Mouse (Mus musculus) liver, embryonic 12.5 days (tissue): ENCODE measurements around the gene Gucy1b2. TPM values are rescaled to one million over a fixed set of nuclear protein-coding genes. Genes with fewer than 3 reads are reported as not detected.

ENCODE experiments used
- ATAC-seq: fragments of 200-750 bp; cut with Nextera tagmentation; 2 replicates; pipeline ENCODE4 v1.8.0; 2017; ENCODE audit warnings: moderate number of reproducible peaks, mild to moderate bottlenecking, moderate library complexity
- H3K27ac ChIP-seq: fragments of 300-500 bp; sonication (generic); 2 replicates; pipeline ENCODE4 v1.5.1; 2016; ENCODE audit warnings: mild to moderate bottlenecking
- H3K27me3 ChIP-seq: fragments of 300-500 bp; sonication (generic); replicated peaks from 2 replicates; pipeline ENCODE4 v1.6.1; 2016; ENCODE audit warnings: mild to moderate bottlenecking, moderate library complexity
- H3K36me3 ChIP-seq: fragments of 300-500 bp; sonication (generic); 2 replicates; pipeline ENCODE4 v1.6.1; 2016; ENCODE audit warnings: mild to moderate bottlenecking, moderate library complexity
- H3K4me1 ChIP-seq: fragments of 300-500 bp; sonication (generic); 2 replicates; pipeline ENCODE4 v1.6.1; 2016
- H3K4me2 ChIP-seq: fragments of 300-500 bp; sonication (generic); 2 replicates; pipeline ENCODE4 v1.6.1; 2016; ENCODE audit warnings: mild to moderate bottlenecking, moderate library complexity
- H3K4me3 ChIP-seq: fragments of 300-500 bp; sonication (generic); 2 replicates; pipeline ENCODE4 v1.5.1; 2016; ENCODE audit warnings: mild to moderate bottlenecking, moderate library complexity
- H3K9ac ChIP-seq: fragments of 300-500 bp; sonication (generic); 2 replicates; pipeline ENCODE4 v1.6.1; 2016; ENCODE audit warnings: mild to moderate bottlenecking, moderate library complexity
- H3K9me3 ChIP-seq: fragments of 300-500 bp; sonication (generic); replicated peaks from 2 replicates; pipeline ENCODE4 v1.6.1; 2016; ENCODE audit warnings: mild to moderate bottlenecking, moderate library complexity
- WGBS: fragments of 180-500 bp; shearing (Covaris S2); methylation state at CpG from one replicate; pipeline ENCODE4 v1.1.7; 2016; ENCODE audit not compliant: insufficient replicate concordance; 5-methylcytosine and 5-hydroxymethylcytosine counted together
- polyA plus RNA-seq: library from polyadenylated mRNA; unstranded; fragments of >200 nt; fragmentation: Nextera tagmentation; extraction: Ambion mirVana; gene quantifications from 2 replicates; pipeline ENCODE4 v1.2.1, GENCODE M21; 2016

Gene Gucy1b2
- polyA plus RNA-seq = not detected in 2 replicates

DNA sequence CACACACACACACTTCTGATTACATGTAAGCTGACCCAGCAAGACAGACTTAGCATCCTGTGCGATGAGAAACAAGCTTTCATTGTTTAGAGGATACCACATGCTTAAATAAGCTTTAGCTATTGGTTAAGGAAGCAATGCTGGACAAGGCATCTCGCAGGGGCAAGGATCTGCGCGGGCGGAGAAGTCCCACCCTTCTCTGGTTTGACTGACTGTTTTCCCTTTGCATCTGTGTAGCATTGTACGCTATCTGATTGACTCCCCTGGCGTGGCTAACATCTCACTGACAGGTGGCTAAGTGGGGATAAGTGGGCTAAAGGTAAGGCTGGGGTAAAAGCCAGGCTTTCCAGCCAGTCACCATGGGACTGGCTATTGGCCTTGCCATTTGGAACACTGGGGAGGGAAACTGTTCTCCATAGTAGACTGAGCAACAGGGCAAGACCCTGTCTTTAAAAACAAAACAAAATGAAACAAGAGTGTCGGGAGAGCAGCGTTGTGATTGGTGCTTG lies at the start of gene Gucy1b2:
Gene Gucy1b2, minus strand, starts transcription at position 51 of the 509 bp plus-strand sequence.
- ATAC-seq = no peak
- Histone ChIP-seq H3K27me3 (no peaks in the 10 kb centered on the region), H3K9me3 (no peaks in the 10 kb centered on the region), H3K9ac (no peak within 1 kb of the TSS), H3K4me1 (no peaks in the 10 kb centered on the region; the same call in 1 of the 2 replicates), H3K36me3 (no peaks in the 10 kb centered on the region), H3K27ac (no peak within 1 kb of the TSS), H3K4me3 (no peak within 1 kb of the TSS), H3K4me2 (no peak within 1 kb of the TSS)
- 60% methylated on average over 9 of the region's 9 CpGs for WGBS

- Histone ChIP-seq H3K27me3 (no peaks in the 10 kb centered on the region), H3K27ac (no peak overlapping the region), H3K4me2 (no peak overlapping the region), H3K36me3 (no peaks in the 10 kb centered on the region), H3K9ac (no peak overlapping the region), H3K4me3 (no peak overlapping the region), H3K4me1 (no peaks in the 10 kb centered on the region), H3K9me3 (no peaks in the 10 kb centered on the region)
- ATAC-seq = no peak
- WGBS = 62% methylated on average over 7 of the region's 7 CpGs
Observed at GRCm38 (mm10) chr14:62497391-62497790, 41.3 kb upstream of the Gucy1b2 start.

- no peak overlapping the region for H3K4me2 ChIP-seq
- no peak overlapping the region for H3K27ac ChIP-seq
- no peaks in the 10 kb centered on the region for H3K36me3 ChIP-seq
- no peak for ATAC-seq
- 42% methylated on average over 1 of the region's 1 CpGs for WGBS
- no peak overlapping the region for H3K9ac ChIP-seq
- H3K9me3 ChIP-seq = no peaks in the 10 kb centered on the region
- H3K4me1 ChIP-seq = no peaks in the 10 kb centered on the region
- H3K4me3 ChIP-seq = no peak overlapping the region
- no peaks in the 10 kb centered on the region for H3K27me3 ChIP-seq
Observed at GRCm38 (mm10) chr14:62496501-62496900, 40.4 kb upstream of the Gucy1b2 start.

- 64% methylated on average over 5 of the region's 5 CpGs for WGBS
- no peaks in the 10 kb centered on the region for H3K9me3 ChIP-seq
Observed at GRCm38 (mm10) chr14:62493456-62493855, 37.4 kb upstream of the Gucy1b2 start.

GRCm38 (mm10) chr14:62492196-62492850 lies 36.2 kb upstream of the Gucy1b2 start:
- WGBS = 34% methylated on average over 16 of the region's 16 CpGs
- Histone ChIP-seq H3K4me2 (no peak overlapping the region), H3K9ac (no peak overlapping the region), H3K4me1 (no peaks in the 10 kb centered on the region), H3K27me3 (no peaks in the 10 kb centered on the region; the same call in 1 of the 2 replicates), H3K27ac (no peak overlapping the region), H3K4me3 (no peak overlapping the region), H3K9me3 (no peaks in the 10 kb centered on the region), H3K36me3 (no peaks in the 10 kb centered on the region)
- no peak for ATAC-seq

More at GRCm38 (mm10) chr14:62493456-62493855, 37.4 kb upstream of the Gucy1b2 start:
- Histone ChIP-seq H3K27me3 (no peaks in the 10 kb centered on the region; the same call in 1 of the 2 replicates), H3K36me3 (no peaks in the 10 kb centered on the region), H3K4me3 (no peak overlapping the region), H3K9ac (no peak overlapping the region), H3K4me2 (no peak overlapping the region), H3K4me1 (no peaks in the 10 kb centered on the region), H3K27ac (no peak overlapping the region)
- ATAC-seq = no peak

- Histone ChIP-seq H3K4me3 (no peak overlapping the region), H3K9me3 (no peaks in the 10 kb centered on the region), H3K27ac (no peak overlapping the region), H3K27me3 (no peaks in the 10 kb centered on the region; the same call in 1 of the 2 replicates), H3K36me3 (no peaks in the 10 kb centered on the region), H3K9ac (no peak overlapping the region), H3K4me2 (no peak overlapping the region), H3K4me1 (no peaks in the 10 kb centered on the region)
- ATAC-seq = no peak
- 75% methylated on average over 7 of the region's 7 CpGs for WGBS
Observed at GRCm38 (mm10) chr14:62488270-62488669, 32.2 kb upstream of the Gucy1b2 start.

DNA sequence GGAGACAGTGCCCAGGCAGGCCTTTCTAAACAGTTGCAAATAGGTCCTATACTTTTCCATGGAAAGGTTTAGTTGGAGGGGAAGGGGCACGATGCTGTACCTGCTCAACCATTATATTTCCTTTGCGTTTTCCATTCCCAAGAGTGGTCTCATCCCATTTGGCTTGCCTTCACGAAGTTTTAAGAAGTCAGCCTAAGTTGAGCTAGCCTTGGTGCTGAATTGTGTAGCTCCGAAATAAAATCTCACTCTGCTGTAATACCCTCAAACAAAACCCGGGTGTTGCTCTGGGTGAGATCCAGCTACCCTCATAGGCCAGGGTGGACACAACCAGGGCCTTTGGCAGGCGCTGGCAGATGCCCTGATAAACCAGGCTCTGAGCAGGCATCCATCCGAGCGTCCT lies 25.3 kb upstream of the Gucy1b2 start:
- Histone ChIP-seq H3K9me3 (no peaks in the 10 kb centered on the region), H3K9ac (no peak overlapping the region), H3K4me2 (no peak overlapping the region), H3K4me3 (no peak overlapping the region), H3K36me3 (no peaks in the 10 kb centered on the region), H3K27me3 (no peaks in the 10 kb centered on the region), H3K27ac (no peak overlapping the region), H3K4me1 (no peaks in the 10 kb centered on the region)
- 36% methylated on average over 8 of the region's 8 CpGs for WGBS
- ATAC-seq = no peak

- Histone ChIP-seq H3K9ac (no peak overlapping the region), H3K27ac (no peak overlapping the region), H3K9me3 (no peaks in the 10 kb centered on the region), H3K4me1 (no peaks in the 10 kb centered on the region), H3K4me2 (no peak overlapping the region), H3K4me3 (no peak overlapping the region), H3K27me3 (no peaks in the 10 kb centered on the region), H3K36me3 (no peaks in the 10 kb centered on the region)
- ATAC-seq = no peak
- 46% methylated on average over 6 of the region's 6 CpGs for WGBS
Observed at GRCm38 (mm10) chr14:62479395-62479794, 23.3 kb upstream of the Gucy1b2 start.

DNA sequence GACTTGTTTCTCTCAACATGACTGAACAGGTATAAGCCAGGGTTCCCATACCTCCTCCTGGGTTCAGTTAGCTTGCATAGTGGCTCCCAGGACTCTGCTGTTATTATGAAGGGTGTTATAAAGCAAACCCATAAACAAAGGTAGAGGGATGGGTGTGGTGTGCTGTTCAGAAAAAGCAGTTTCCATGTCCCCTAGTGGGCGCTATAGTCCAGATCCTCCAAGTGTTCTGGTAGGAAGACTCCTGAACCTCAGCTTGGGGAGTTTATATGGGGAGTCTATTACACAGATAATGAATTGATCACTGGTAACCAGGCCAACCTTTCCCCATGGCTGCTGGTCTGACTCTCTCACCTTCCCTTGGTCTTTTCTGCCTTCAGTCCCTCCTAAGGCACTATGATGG lies 18.4 kb upstream of the Gucy1b2 start:
- Histone ChIP-seq H3K36me3 (no peaks in the 10 kb centered on the region), H3K4me3 (no peak overlapping the region), H3K27me3 (no peaks in the 10 kb centered on the region), H3K9me3 (no peaks in the 10 kb centered on the region), H3K4me1 (no peaks in the 10 kb centered on the region), H3K9ac (no peak overlapping the region), H3K4me2 (no peak overlapping the region), H3K27ac (no peak overlapping the region)
- WGBS = 42% methylated on average over 1 of the region's 1 CpGs
- no peak for ATAC-seq

- no peaks in the 10 kb centered on the region for H3K9me3 ChIP-seq
- H3K27ac ChIP-seq = no peak overlapping the region
- no peaks in the 10 kb centered on the region for H3K27me3 ChIP-seq
- H3K4me3 ChIP-seq = no peak overlapping the region
- 46% methylated on average over 2 of the region's 2 CpGs for WGBS
- H3K9ac ChIP-seq = no peak overlapping the region
- ATAC-seq = no peak
- no peaks in the 10 kb centered on the region for H3K4me1 ChIP-seq
- no peak overlapping the region for H3K4me2 ChIP-seq
- H3K36me3 ChIP-seq = no peaks in the 10 kb centered on the region
Observed at GRCm38 (mm10) chr14:62472061-62472460, 16.0 kb upstream of the Gucy1b2 start.

GRCm38 (mm10) chr14:62468753-62469125 lies 12.7 kb upstream of the Gucy1b2 start:
- Histone ChIP-seq H3K4me2 (no peak overlapping the region), H3K4me3 (no peak overlapping the region), H3K9ac (no peak overlapping the region), H3K27ac (no peak overlapping the region), H3K9me3 (no peaks in the 10 kb centered on the region), H3K27me3 (peaks cover 1% of the 10 kb centered on the region; the same call in 1 of the 2 replicates), H3K4me1 (no peaks in the 10 kb centered on the region), H3K36me3 (no peaks in the 10 kb centered on the region)
- ATAC-seq = no peak
- 72% methylated on average over 5 of the region's 5 CpGs for WGBS

DNA sequence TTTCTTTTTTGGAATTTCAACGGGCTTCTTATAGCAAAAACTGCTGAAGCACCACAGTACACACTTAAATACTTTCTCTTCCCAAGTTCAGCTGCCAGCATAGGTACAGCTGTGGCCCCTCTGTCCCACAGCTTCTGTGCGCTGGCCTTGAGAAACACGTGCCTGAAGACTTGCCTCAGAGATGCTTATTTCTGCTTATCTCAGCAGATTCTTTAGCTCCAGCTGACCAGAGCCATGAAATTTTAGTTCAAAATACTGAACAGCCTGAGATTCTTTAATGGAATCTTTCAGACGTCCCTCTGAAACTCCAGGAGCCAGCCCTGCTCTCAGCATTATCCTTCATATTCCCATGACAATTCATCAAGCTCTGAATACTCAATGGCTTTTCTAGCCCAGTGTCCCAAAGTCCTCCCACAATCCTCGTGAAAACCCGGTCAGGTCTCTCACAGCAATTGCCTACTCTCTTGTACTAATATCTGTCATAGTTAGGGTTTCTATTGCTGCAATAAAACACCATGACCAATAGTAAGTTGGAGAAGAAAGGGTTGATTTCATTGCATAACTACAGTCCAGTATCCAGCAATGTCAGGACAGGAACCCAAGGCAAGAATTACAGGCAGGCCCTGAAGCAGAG lies 12.1 kb upstream of the Gucy1b2 start:
- Histone ChIP-seq H3K9me3 (no peaks in the 10 kb centered on the region), H3K4me2 (no peak overlapping the region), H3K36me3 (no peaks in the 10 kb centered on the region), H3K4me1 (no peaks in the 10 kb centered on the region), H3K27ac (no peak overlapping the region), H3K9ac (no peak overlapping the region), H3K27me3 (peaks cover 4% of the 10 kb centered on the region; the same call in 1 of the 2 replicates), H3K4me3 (no peak overlapping the region)
- WGBS = 55% methylated on average over 6 of the region's 6 CpGs
- no peak for ATAC-seq
